Mouse (Mus musculus): ENCODE measurements at regions not wholly inside any gene's neighbourhood (a gene's known extent, or its start where the extent isn't known, plus 50 kb on each side); places are given as distances from the start of the nearest gene placed in this dataset.

DNA sequence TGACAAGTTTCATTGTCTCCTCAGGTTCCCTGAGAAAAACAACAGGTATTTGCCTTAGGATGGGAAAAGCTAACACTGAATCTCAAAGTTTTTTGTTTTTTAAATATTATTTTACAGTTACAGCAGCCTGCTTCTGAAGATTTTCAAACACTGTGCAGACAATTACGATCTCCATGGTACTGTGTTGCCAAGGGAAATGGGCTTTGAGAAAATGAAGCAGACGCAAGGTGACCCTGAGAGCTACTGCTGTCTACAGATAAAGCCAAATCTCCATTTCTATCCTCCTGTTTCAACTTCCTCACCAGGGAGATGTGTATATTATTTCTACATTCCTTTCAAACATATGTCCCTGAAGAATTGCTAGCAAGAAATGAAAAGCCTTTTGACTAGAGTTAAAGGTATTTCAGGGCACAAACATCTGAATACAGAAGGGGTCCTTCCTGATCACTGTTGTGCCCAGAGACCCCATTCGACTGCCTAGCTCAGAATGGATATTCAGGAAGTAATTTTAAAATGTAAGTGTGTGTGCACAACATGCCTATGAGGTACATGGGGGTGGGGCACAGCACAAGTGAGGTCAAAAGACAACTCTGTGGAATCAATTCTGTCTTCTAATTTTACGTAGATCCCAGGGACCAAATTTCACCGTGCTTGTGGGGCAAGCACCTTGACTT, 293.3 kb downstream of the Ipo11 start:
- Histone ChIP-seq H3K4me1 (ENCODE audit: control insufficient read depth, insufficient read depth, low read length) (no peaks in the 10 kb centered on the region), H3K27ac (replicated peaks; ENCODE audit: low read depth, low read length) (no peak overlapping the region), H3K4me2 (ENCODE audit: low read depth, severe bottlenecking) (no peak overlapping the region), H3K9me3 (ENCODE audit: control insufficient read depth, low read length) (no peaks in the 10 kb centered on the region), H3K4me3 (ENCODE audit: low read depth, low read length) (no peak overlapping the region), H3K9ac (ENCODE audit: low read length) (no peak overlapping the region), H3K36me3 (ENCODE audit: control insufficient read depth, insufficient read depth, low read length) (no peaks in the 10 kb centered on the region), H3K27me3 (ENCODE audit: control insufficient read depth, insufficient read depth, low read length) (no peaks in the 10 kb centered on the region)
- WGBS, result 83% methylated on average over 5 of the region's 5 CpGs
- ATAC-seq (ENCODE audit: insufficient number of reproducible peaks, low FRiP score, low TSS enrichment, low read depth) (no peak), DNase-seq (ENCODE audit: low spot score) (no peak)

DNA sequence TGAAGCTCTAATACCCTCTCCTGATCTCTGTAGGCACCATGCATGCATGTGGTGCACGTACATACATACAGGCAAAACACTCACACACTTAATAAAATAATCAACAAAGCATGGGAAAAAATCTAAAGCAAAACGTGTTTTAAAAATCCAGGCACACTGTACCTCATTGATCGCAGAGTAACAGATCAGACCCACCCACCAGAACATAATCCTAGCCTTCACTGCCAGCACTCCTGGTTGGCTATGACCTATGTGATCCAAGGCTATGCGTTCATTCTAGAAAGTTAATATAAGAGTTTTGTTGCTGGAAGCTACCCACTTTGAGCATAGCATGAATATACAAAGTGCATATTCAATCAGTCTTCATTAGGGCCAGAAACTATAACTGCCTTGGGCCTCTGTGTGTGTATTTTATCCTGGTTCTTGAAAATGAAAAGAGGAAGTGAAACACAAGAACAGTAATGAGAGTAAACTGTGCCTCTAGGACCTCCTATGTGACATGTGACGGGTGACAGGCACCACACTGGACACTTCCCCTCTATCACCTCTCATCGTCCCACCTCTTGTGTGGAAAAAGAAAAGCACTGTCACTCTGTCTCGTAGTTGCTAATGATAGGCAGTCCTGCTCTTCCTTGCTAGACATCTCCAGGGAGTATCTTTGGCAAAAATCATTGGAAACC, 297.9 kb downstream of the Ipo11 start:
- Histone ChIP-seq H3K4me2 (ENCODE audit: low read depth, severe bottlenecking) (no peak overlapping the region), H3K9me3 (ENCODE audit: control insufficient read depth, low read length) (no peaks in the 10 kb centered on the region), H3K27me3 (ENCODE audit: control insufficient read depth, insufficient read depth, low read length) (no peaks in the 10 kb centered on the region), H3K9ac (ENCODE audit: low read length) (no peak overlapping the region), H3K36me3 (ENCODE audit: control insufficient read depth, insufficient read depth, low read length) (no peaks in the 10 kb centered on the region), H3K27ac (replicated peaks; ENCODE audit: low read depth, low read length) (no peak overlapping the region), H3K4me1 (ENCODE audit: control insufficient read depth, insufficient read depth, low read length) (no peaks in the 10 kb centered on the region), H3K4me3 (ENCODE audit: low read depth, low read length) (no peak overlapping the region)
- ATAC-seq (ENCODE audit: insufficient number of reproducible peaks, low FRiP score, low TSS enrichment, low read depth) (no peak), DNase-seq (ENCODE audit: low spot score) (no peak)
- 76% methylated on average over 7 of the region's 7 CpGs for WGBS

DNA sequence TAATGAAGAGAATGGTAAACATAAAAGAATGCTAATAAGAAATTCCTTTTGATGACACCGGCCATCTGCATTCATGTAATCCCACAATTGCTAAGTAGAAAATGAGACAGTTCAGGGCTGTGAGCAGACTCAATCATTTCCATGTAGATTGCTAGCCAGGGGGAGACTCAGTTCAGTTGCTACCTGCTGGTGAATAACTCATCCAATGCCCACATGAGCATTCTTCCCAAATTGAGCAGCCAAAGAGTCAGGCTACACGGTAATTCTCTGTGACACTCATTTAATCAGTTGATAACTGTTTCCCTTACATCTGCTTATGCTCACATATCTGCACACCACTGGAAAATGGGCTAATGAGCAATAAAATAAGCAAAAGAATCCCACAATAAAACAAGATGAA, 345.0 kb downstream of the Ipo11 start:
- no peaks in the 10 kb centered on the region for H3K36me3 ChIP-seq (ENCODE audit: control insufficient read depth, insufficient read depth, low read length)
- H3K4me1 ChIP-seq (ENCODE audit: control insufficient read depth, insufficient read depth, low read length), result no peaks in the 10 kb centered on the region
- WGBS, result 83% methylated on average over 2 of the region's 2 CpGs
- H3K9ac ChIP-seq (ENCODE audit: low read length), result no peak overlapping the region
- H3K4me2 ChIP-seq (ENCODE audit: low read depth, severe bottlenecking), result no peak overlapping the region
- H3K4me3 ChIP-seq (ENCODE audit: low read depth, low read length), result no peak overlapping the region
- no peaks in the 10 kb centered on the region for H3K9me3 ChIP-seq (ENCODE audit: control insufficient read depth, low read length)
- no peak for DNase-seq (ENCODE audit: low spot score)
- H3K27me3 ChIP-seq (ENCODE audit: control insufficient read depth, insufficient read depth, low read length), result no peaks in the 10 kb centered on the region
- no peak for ATAC-seq (ENCODE audit: insufficient number of reproducible peaks, low FRiP score, low TSS enrichment, low read depth)
- H3K27ac ChIP-seq (replicated peaks; ENCODE audit: low read depth, low read length), result no peak overlapping the region

DNA sequence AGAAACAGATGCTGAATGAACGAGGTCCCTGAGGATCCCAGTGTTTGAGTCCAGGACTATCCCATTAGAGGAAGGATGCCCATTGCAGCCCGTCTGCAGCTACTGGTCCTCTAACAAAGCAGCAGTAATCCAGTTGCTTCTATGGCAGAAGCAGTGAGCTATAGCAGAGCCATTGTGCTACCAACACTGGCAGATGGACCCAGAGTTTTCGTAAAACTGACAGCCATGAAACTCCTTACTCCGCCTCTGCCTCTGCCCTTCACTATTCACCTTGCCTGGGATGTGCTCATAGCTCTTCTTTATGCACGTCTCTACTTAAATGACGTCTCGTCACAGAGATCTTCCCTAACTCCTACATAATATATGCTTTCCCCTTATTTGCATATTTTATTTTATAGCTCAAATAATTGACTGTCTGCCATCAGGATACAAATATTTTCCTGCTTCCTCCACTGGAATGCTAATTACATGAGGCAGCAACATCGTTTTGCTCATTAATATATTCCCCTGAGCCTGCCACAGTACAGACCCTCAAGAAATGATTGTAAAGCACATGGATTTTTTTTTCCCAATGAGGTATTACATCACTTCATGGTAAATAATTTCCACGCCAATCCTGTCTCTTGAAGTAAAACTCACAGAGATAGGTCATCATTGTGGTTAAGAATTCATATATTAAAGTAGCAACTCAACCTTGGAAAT, 368.9 kb downstream of the Ipo11 start:
- no peaks in the 10 kb centered on the region for H3K9me3 ChIP-seq (ENCODE audit: control insufficient read depth, low read length)
- no peak for ATAC-seq (ENCODE audit: insufficient number of reproducible peaks, low FRiP score, low TSS enrichment, low read depth)

DNA sequence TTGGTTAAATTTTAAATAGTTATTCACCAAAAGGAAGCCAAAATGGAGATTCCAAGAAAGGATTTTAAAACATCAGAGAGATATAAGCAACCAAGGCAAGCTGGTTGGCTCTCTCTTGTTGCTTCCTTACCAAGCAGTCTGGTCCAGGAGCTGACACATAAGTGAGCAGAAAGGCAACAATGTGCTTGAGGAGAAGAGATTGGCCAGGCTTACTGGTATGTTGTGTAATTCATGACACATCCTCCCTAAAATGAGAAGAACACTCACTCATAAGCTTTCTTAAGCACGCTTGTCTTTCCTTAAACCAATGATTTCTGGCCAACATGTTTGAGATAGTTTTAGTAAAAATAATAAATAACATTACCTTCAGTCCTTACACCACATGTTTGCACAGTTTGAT, 374.2 kb downstream of the Ipo11 start:
- DNase-seq (ENCODE audit: low spot score) (no peak), ATAC-seq (ENCODE audit: insufficient number of reproducible peaks, low FRiP score, low TSS enrichment, low read depth) (no peak)
- Histone ChIP-seq H3K4me1 (ENCODE audit: control insufficient read depth, insufficient read depth, low read length) (no peaks in the 10 kb centered on the region), H3K4me2 (ENCODE audit: low read depth, severe bottlenecking) (no peak overlapping the region), H3K27ac (replicated peaks; ENCODE audit: low read depth, low read length) (no peak overlapping the region), H3K4me3 (ENCODE audit: low read depth, low read length) (no peak overlapping the region), H3K36me3 (ENCODE audit: control insufficient read depth, insufficient read depth, low read length) (no peaks in the 10 kb centered on the region), H3K9ac (ENCODE audit: low read length) (no peak overlapping the region), H3K9me3 (ENCODE audit: control insufficient read depth, low read length) (no peaks in the 10 kb centered on the region), H3K27me3 (ENCODE audit: control insufficient read depth, insufficient read depth, low read length) (no peaks in the 10 kb centered on the region)
- WGBS, result 91% methylated on average over 1 of the region's 1 CpGs

More for the DNA sequence above, 368.9 kb downstream of the Ipo11 start:
- Histone ChIP-seq H3K36me3 (ENCODE audit: control insufficient read depth, insufficient read depth, low read length) (no peaks in the 10 kb centered on the region), H3K4me2 (ENCODE audit: low read depth, severe bottlenecking) (no peak overlapping the region), H3K4me1 (ENCODE audit: control insufficient read depth, insufficient read depth, low read length) (no peaks in the 10 kb centered on the region), H3K9ac (ENCODE audit: low read length) (no peak overlapping the region), H3K4me3 (ENCODE audit: low read depth, low read length) (no peak overlapping the region), H3K27me3 (ENCODE audit: control insufficient read depth, insufficient read depth, low read length) (no peaks in the 10 kb centered on the region), H3K27ac (replicated peaks; ENCODE audit: low read depth, low read length) (no peak overlapping the region)
- 79% methylated on average over 9 of the region's 9 CpGs for WGBS
- DNase-seq (ENCODE audit: low spot score), result no peak

DNA sequence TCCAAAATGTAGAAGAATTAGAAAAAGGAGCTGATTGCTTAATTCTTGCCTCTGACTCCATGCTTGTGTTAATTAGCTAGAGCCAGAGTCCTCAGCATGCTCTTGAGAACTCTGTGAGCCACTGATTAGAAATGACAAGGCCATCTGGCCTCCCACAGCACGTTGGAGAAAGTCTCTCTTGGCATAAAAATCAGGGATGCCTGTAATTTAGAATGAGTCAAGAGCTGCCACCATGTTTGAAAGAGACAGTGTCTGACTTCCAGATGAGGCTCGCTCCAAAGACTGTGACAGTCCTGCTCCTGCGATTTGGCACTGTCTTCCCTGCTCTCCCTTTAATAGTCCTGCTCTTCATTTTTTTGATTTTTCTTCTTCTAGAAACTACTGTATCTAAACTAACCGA, 374.6 kb downstream of the Ipo11 start:
- Histone ChIP-seq H3K9me3 (ENCODE audit: control insufficient read depth, low read length) (no peaks in the 10 kb centered on the region), H3K4me2 (ENCODE audit: low read depth, severe bottlenecking) (no peak overlapping the region), H3K27me3 (ENCODE audit: control insufficient read depth, insufficient read depth, low read length) (no peaks in the 10 kb centered on the region), H3K4me3 (ENCODE audit: low read depth, low read length) (no peak overlapping the region), H3K27ac (replicated peaks; ENCODE audit: low read depth, low read length) (no peak overlapping the region), H3K36me3 (ENCODE audit: control insufficient read depth, insufficient read depth, low read length) (no peaks in the 10 kb centered on the region), H3K9ac (ENCODE audit: low read length) (no peak overlapping the region), H3K4me1 (ENCODE audit: control insufficient read depth, insufficient read depth, low read length) (no peaks in the 10 kb centered on the region)
- DNase-seq (ENCODE audit: low spot score) (no peak), ATAC-seq (ENCODE audit: insufficient number of reproducible peaks, low FRiP score, low TSS enrichment, low read depth) (no peak)
- WGBS, result 76% methylated on average over 4 of the region's 4 CpGs

DNA sequence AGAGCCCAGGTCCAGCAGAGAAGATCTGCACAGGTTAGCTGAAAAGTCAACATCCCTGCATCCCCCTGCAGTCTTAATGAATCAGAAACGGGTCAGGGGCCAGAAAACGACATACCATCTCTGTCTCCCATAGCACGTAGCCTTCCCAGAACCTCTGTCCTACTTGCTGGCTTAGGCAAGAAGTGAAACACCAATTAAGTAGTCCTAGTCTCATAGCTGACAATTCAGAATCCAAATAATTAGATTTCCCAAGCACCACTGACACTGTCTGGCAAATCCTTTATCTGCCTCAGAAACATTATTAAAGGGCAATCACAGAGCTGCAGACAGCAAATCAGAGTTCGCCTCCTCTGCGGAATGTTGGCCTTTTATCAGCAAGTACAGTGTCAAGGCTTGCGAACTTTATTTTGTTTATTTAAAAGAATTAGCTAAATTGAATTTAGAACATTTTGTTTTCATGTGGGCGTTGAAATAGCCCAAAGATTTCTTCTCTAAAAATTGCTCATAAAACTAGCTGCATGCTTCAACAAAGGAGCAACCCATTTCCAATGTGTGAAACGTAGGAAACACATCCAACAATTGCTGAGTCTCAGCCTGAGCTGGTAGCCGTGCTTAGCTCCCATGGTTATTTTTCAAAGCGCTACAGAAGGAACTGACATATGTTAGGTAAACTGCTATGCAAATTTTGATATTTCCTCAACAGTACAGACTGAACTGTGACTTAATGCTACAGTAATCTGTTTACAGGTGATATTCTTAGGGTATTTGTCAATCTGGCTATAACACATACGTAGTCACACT, 411.2 kb downstream of the Ipo11 start:
- WGBS, result 87% methylated on average over 11 of the region's 11 CpGs
- H3K4me1 ChIP-seq (ENCODE audit: control insufficient read depth, insufficient read depth, low read length), result no peaks in the 10 kb centered on the region
- ATAC-seq (ENCODE audit: insufficient number of reproducible peaks, low FRiP score, low TSS enrichment, low read depth), result no peak
- no peaks in the 10 kb centered on the region for H3K9me3 ChIP-seq (ENCODE audit: control insufficient read depth, low read length)
- H3K36me3 ChIP-seq (ENCODE audit: control insufficient read depth, insufficient read depth, low read length), result no peaks in the 10 kb centered on the region
- H3K9ac ChIP-seq (ENCODE audit: low read length), result no peak overlapping the region
- DNase-seq (ENCODE audit: low spot score), result no peak
- H3K27me3 ChIP-seq (ENCODE audit: control insufficient read depth, insufficient read depth, low read length), result no peaks in the 10 kb centered on the region
- H3K4me2 ChIP-seq (ENCODE audit: low read depth, severe bottlenecking), result no peak overlapping the region
- H3K27ac ChIP-seq (replicated peaks; ENCODE audit: low read depth, low read length), result no peak overlapping the region
- H3K4me3 ChIP-seq (ENCODE audit: low read depth, low read length), result no peak overlapping the region

DNA sequence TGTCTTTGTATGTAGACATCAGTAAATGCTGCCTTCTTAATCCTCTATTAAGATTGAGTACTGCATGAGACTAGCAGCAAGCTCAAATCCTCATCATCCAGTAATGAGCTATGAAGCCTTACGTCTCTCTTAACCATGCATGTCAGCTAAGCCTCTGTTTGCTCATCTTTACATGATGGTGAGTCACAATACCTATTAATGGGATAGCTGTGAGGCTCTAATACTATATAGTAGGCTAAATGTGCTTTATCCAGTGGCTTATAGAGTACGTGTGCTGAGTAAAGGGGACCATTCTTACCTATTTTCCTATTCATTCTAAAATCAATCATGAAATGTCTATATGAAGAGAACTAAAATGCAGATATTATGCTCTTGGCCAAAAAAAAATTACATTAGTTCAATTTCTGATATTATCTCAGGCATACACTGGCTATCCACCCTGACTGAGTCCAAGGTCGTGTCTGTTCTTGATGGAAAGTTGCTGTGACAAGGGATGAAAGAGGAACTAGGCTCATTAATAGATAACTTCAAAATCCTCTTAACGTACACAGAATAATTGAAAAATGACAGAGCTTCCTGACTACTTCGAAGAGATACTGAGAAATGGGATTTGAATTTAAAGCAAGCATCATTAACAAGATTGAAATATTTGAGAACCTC, 422.1 kb downstream of the Ipo11 start:
- H3K4me3 ChIP-seq (ENCODE audit: low read depth, low read length), result no peak overlapping the region
- H3K9ac ChIP-seq (ENCODE audit: low read length), result no peak overlapping the region
- no peak for ATAC-seq (ENCODE audit: insufficient number of reproducible peaks, low FRiP score, low TSS enrichment, low read depth)
- H3K27me3 ChIP-seq (ENCODE audit: control insufficient read depth, insufficient read depth, low read length), result no peaks in the 10 kb centered on the region
- H3K36me3 ChIP-seq (ENCODE audit: control insufficient read depth, insufficient read depth, low read length), result no peaks in the 10 kb centered on the region
- 89% methylated on average over 5 of the region's 5 CpGs for WGBS
- no peaks in the 10 kb centered on the region for H3K9me3 ChIP-seq (ENCODE audit: control insufficient read depth, low read length)
- no peak overlapping the region for H3K4me2 ChIP-seq (ENCODE audit: low read depth, severe bottlenecking)
- no peak for DNase-seq (ENCODE audit: low spot score)
- no peak overlapping the region for H3K27ac ChIP-seq (replicated peaks; ENCODE audit: low read depth, low read length)
- H3K4me1 ChIP-seq (ENCODE audit: control insufficient read depth, insufficient read depth, low read length), result no peaks in the 10 kb centered on the region
